Mouse (Mus musculus) ES-Bruce4 (cell line): ENCODE results near the gene L2hgdh.

Source experiments
- CTCF ChIP-seq: IDR thresholded peaks from one replicate; pipeline ENCODE4 v1.8.1; 2011; ENCODE audit warnings: low read depth, low read length
- POLR2A ChIP-seq: IDR thresholded peaks from one replicate; pipeline ENCODE4 v1.8.1; 2011; ENCODE audit warnings: low read length; ENCODE audit not compliant: insufficient read depth

- TF ChIP-seq CTCF (no peak), POLR2A (no peak)
Observed at GRCm38 (mm10) chr12:69759267-69759885, 34.7 kb upstream of the L2hgdh start.
